Mouse (Mus musculus) hindbrain, embryonic 14.5 days (tissue): Measurements from ENCODE around the gene Rpp14. TPM values are rescaled to one million over a fixed set of nuclear protein-coding genes. Genes with fewer than 3 reads are reported as not detected.

ENCODE experiments used
- ATAC-seq: fragments of 200-750 bp; cut with Nextera tagmentation; 2 replicates; pipeline ENCODE4 v1.8.0; 2017; ENCODE audit warnings: moderate number of reproducible peaks, mild to moderate bottlenecking, moderate TSS enrichment, moderate library complexity; ENCODE audit not compliant: low FRiP score
- DNase-seq: peaks from one replicate; pipeline ENCODE4 v3.0.0-alpha.2; 2015; ENCODE audit warnings: low spot score
- H3K27ac ChIP-seq: fragments of 300-500 bp; sonication (generic); 2 replicates; pipeline ENCODE4 v1.5.1; 2014; ENCODE audit warnings: mild to moderate bottlenecking, moderate library complexity
- H3K27me3 ChIP-seq: fragments of 300-500 bp; sonication (generic); 2 replicates; pipeline ENCODE4 v1.6.1; 2014; ENCODE audit warnings: mild to moderate bottlenecking, low read length, mixed read lengths; ENCODE audit not compliant: control insufficient read depth, insufficient read depth
- H3K36me3 ChIP-seq: fragments of 300-500 bp; sonication (generic); replicated peaks from 2 replicates; pipeline ENCODE4 v1.6.1; 2014; ENCODE audit not compliant: control insufficient read depth, insufficient read depth
- H3K4me1 ChIP-seq: fragments of 300-500 bp; sonication (generic); replicated peaks from 2 replicates; pipeline ENCODE4 v1.6.1; 2014; ENCODE audit warnings: antibody characterized with exemption, low read length, mixed read lengths; ENCODE audit not compliant: control insufficient read depth, insufficient read depth
- H3K4me2 ChIP-seq: fragments of 300-500 bp; sonication (generic); replicated peaks from 2 replicates; pipeline ENCODE4 v1.6.1; 2014; ENCODE audit warnings: mild to moderate bottlenecking, moderate library complexity
- H3K4me3 ChIP-seq: fragments of 300-500 bp; sonication (generic); replicated peaks from 2 replicates; pipeline ENCODE4 v1.5.1; 2014; ENCODE audit warnings: mild to moderate bottlenecking, low read length
- H3K9ac ChIP-seq: fragments of 300-500 bp; sonication (generic); 2 replicates; pipeline ENCODE4 v1.6.1; 2014
- H3K9me3 ChIP-seq: fragments of 300-500 bp; sonication (generic); 2 replicates; pipeline ENCODE4 v1.6.1; 2016; ENCODE audit warnings: low read length; ENCODE audit not compliant: control insufficient read depth
- WGBS: fragments of 180-500 bp; shearing (Covaris S2); extraction: QIAGEN DNeasy Blood & Tissue Kit; methylation state at CpG from one replicate; pipeline ENCODE4 v1.1.7; 2014; 5-methylcytosine and 5-hydroxymethylcytosine counted together
- polyA plus RNA-seq: library from polyadenylated mRNA; unstranded; fragments of >200 nt; fragmentation: Nextera tagmentation; extraction: Ambion mirVana; gene quantifications from 2 replicates; pipeline ENCODE4 v1.2.1, GENCODE M21; 2014

Gene Rpp14
- polyA plus RNA-seq, 1 experiment from 2014 or later = 45.0 TPM

DNA sequence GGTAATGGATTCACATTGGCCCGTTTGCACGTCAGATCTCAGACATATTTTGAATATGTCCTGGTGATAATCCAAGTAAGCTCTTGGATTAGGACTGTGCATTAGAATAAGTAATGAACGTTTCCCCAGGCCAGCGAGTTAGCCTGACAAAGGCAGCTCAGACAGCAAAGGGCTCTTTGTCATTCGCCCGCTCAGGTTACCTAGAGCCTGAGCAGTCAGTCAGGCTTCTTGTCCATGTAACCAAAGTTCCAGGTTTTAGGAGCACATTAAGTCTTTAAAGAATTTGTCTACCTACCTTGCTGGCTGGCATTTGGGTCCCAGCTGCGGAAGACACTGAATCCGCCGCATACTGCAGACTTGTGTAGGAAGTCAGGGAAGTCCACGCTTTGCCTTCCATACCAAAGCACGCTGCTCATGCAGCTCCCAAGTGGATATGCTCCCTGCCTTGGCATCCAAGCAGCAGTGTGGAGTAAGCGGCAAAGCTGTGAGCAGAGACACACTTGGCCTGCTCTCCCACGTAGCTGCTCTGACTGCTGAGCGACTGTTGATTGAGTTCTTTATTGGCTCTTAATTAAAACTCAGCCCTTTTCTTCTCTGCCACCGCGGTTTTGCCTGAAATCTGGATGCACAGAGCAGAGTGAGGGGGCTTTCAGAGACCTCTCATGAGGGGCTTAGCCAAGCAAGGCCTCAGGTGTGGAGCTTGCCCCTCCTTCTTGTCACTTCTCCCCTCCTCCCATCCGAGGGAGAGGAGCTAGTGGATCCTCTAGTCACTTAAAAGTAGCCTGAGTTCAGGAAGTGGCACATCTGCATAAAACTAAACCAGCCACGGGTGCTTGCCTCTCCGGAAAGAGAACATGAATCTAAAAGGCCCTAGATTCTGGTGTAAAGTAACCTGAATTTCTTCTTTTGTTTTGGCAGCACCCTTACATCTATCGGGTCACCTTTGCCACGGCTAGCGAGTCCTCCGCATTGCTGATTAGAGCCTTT, 59.9 kb downstream of the Rpp14 start:
- ATAC-seq = no peak
- no peak overlapping the region for H3K4me3 ChIP-seq
- no peak overlapping the region for H3K9ac ChIP-seq
- no peaks in the 10 kb centered on the region for H3K27me3 ChIP-seq
- DNase-seq = no peak
- H3K36me3 ChIP-seq = peaks cover 86% of the 10 kb centered on the region
- 50% methylated on average over 23 of the region's 23 CpGs for WGBS
- H3K4me1 ChIP-seq = no peaks in the 10 kb centered on the region
- H3K9me3 ChIP-seq = no peaks in the 10 kb centered on the region
- H3K27ac ChIP-seq = no peak overlapping the region
- no peak overlapping the region for H3K4me2 ChIP-seq

DNA sequence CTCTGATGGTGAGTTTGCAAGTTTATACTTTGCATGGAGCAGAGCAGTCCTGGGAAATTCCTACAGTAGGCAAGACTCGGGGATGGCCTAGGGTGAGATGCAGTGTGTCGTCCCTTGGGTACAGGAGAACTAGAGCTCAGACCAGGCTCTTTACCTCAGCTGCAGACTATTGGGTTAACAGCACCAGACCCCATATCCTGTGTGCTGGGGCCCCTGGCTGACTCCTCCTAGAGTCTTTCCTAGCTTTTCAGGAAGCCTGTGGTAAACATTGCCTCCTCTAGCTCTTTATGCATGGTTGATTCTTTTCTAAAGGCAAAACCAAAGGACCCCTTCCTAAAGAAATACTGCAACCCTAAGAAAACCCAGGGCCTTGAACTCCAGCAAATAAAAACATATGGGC, 61.0 kb downstream of the Rpp14 start:
- Histone ChIP-seq H3K27ac (no peak overlapping the region), H3K27me3 (no peaks in the 10 kb centered on the region), H3K4me2 (no peak overlapping the region), H3K9me3 (no peaks in the 10 kb centered on the region), H3K9ac (no peak overlapping the region), H3K4me3 (no peak overlapping the region), H3K36me3 (peaks cover 88% of the 10 kb centered on the region), H3K4me1 (no peaks in the 10 kb centered on the region)
- 74% methylated on average over 2 of the region's 2 CpGs for WGBS
- ATAC-seq (no peak), DNase-seq (no peak)

Other genes starting within 250 kb of the Rpp14 start
- gene Gm45521, start 123.1 kb upstream of the Rpp14 start, polyA plus RNA-seq = 0.44 and 0.51 TPM in 2 replicates
- 0.09 TPM in 1 of 2 replicates, not detected in the other for gene Dnase1l3, start 85.8 kb upstream of the Rpp14 start, polyA plus RNA-seq
- gene Abhd6, start 77.5 kb upstream of the Rpp14 start, polyA plus RNA-seq = 35.7 and 37.0 TPM in 2 replicates
- 66.0 and 68.9 TPM in 2 replicates for gene Pxk, start 17.8 kb downstream of the Rpp14 start, polyA plus RNA-seq
- gene Pdhb, start 92.7 kb downstream of the Rpp14 start, polyA plus RNA-seq = 271 and 280 TPM in 2 replicates
- gene Kctd6, start 133.8 kb downstream of the Rpp14 start, polyA plus RNA-seq = 14.5 and 16.2 TPM in 2 replicates
- not detected in 2 replicates for gene Acox2, start 179.0 kb downstream of the Rpp14 start, polyA plus RNA-seq
- 0.16 and 0.47 TPM in 2 replicates for gene Fam107a, start 237.7 kb downstream of the Rpp14 start, polyA plus RNA-seq